Mouse (Mus musculus) left cerebral cortex, adult 11 months (tissue): ENCODE results near the gene Cma1.
A peak's percentile ranks its signal among the peaks of the same experiment; 100 is the strongest.
"Not testable (repeated sequence)": the region's sequence is repeated elsewhere in the genome, so short reads cannot be mapped to it uniquely, and the experiment has no call there.

Experiments
- DNase-seq: peaks from one replicate; pipeline ENCODE4 v3.0.0; 2022; ENCODE audit warnings: low spot score

The Cma1 gene

DNA sequence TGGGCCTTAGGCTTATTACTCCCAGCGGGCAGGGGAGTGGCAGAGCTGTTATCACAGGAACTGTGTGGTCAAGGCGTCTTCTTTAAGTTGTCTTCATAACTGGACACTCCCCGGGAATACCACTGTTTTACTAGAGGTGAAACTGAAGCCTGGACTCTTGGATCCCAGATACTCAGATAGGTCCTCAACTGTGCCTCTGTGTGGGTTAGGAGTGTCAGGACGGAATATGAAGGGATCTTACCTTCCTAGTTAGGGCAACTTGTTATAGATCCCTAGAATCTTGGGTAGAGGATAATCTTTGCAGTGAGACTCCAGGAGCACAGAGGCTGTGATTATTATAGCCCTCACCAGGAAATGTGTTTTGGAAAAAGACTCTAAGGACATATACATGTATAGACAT lies at the start of gene Cma1:
TSS of gene Cma1 (minus strand) at position 101 of the 400 bp plus-strand sequence.
- no peak for DNase-seq

DNA sequence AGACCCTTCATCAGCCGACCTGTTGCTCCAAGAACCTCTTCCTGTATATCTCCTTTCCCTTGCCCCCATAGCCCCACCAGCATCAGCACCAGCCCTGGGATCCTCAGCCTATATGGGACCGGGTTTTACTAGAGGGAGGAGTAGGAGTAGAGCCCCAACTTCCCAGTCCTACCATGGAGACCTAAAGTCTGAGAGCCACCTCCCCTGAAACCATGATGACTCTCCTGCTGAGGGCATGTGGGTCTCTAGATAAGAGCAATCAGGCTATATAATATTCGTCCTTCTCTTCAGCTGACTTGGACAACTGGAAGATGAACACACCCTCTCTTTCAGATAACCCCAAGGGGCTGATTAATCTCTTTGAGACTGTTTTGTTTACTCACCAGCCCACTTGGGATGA lies 43.0 kb upstream of the Cma1 start:
- DNase-seq: not testable (repeated sequence)

DNA sequence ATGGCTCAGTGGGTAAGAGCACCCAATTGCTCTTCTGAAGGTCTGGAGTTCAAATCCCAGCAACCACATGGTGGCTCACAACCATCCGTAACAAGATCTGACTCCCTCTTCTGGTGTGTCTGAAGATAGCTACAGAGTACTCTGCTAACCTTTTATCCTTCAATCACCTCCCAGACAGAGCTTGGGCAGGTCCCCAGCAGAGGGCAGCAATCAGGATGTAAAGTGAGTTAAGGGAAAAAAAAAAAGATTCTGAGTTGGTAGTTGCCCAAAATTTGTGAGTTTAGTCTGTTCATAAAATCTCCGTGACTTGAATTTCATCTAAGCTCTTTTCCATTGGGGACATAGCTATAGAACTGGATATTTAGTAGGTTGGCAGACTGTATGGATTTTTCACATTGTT lies 19.4 kb upstream of the Cma1 start:
- DNase-seq: not testable (repeated sequence)

DNA sequence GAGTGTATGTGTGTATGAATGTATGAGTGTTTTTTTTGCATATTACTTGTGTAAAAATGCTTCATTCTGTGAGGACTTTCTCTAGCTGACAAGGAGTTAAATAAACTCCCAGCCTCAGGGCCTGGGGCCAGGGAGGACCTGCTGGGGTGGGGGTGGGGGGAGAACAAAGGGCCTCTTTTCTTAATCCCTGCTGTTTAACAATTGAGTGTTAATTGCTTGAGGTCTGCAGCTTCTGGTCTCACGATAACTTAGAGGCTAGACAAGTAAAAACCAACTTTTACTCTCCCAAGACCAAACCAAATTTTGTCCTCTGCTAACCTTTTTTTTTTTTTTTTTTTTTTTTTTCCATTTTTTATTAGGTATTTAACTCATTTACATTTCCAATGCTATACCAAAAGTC lies 18.8 kb upstream of the Cma1 start:
- no peak for DNase-seq

DNA sequence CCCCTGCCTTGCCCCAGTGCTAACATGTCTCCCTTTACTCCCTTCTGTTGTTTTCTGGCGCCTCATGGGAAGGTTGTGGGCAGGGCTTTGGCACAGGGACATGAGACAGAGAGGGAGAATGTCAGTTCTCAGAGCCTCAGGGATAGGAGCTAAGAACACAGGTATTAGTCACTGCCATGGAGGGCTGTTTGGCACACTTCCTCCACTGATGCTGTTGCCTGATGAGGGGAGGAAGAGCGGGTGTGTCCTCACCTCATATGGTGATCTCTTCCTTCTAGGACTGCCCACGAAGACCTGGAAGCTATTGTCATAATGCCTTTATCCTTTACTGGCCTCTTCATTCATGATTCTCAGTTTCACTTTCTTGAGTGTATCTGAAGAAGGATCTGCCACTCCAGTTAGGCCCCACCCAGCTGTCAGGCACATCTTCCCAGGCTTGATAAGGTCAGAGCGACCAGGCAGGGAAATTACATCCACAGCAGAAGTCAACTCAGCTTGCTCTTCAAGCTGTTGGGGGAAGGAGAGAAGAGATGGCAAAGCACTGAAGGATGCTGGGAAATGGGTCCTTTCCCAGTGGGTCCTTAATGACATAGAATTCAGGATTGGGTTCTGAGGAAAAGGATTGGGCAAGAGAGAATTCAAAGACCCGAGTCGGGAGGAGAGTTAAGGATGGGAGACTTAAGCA lies 6.0 kb upstream of the Cma1 start, which contains the start of gene Cma2:
TSS of gene Cma2 (plus strand) at position 635 of the 685 bp plus-strand sequence.
- no peak for DNase-seq

DNA sequence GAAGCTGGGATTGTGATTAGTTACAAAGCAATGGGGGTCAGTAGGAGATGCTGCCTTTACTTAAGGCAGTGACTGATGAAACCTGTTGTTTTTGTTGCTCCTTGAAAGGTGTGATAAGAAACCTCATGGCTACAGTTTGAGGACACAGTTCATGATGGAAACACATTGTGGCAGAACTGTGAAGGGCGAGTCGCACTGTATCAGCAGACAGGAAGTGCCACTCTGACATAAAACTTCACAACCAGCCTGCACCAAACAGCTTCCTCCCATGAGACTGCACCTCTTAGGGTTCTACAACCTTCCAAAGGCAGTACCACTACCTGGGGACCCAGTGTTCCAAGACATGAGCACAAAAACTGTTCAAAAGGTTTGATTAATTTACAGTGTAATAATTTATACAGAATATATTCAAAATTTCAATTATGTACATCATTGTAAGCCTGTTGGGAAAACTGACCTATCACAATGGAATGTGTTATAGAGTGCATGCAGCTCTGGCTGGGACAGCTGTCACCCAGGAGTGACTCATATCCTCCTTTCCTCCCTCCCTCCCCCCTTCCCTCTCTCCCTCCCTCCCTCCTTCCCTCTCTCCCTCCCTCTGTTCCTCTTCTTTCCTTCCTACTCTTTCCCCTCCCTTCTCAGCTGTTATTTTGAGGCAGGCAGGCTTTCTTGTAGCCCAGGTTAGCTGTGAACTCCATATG lies 1.9 kb upstream of the Cma1 start:
- DNase-seq: no peak

DNA sequence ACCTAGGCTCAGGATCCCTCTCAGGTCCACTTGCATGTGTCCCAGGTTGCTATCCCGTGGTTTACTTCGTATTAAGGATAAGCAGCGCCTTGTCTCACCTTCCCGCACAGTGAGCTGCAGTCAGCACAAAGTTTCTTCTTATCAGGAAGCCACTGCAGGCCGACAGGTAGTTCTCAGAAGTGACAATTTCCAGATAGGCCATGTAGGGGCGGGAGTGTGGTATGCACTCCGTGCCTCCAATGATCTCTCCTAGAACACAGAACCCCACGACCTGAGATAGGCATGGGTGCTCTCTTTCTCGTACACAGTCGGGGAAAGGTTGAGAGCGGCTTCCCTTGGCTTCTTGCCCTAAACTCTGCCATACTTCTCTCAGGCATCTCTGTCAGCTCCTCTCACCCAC lies 874 bp downstream of the Cma1 start:
- no peak for DNase-seq

DNA sequence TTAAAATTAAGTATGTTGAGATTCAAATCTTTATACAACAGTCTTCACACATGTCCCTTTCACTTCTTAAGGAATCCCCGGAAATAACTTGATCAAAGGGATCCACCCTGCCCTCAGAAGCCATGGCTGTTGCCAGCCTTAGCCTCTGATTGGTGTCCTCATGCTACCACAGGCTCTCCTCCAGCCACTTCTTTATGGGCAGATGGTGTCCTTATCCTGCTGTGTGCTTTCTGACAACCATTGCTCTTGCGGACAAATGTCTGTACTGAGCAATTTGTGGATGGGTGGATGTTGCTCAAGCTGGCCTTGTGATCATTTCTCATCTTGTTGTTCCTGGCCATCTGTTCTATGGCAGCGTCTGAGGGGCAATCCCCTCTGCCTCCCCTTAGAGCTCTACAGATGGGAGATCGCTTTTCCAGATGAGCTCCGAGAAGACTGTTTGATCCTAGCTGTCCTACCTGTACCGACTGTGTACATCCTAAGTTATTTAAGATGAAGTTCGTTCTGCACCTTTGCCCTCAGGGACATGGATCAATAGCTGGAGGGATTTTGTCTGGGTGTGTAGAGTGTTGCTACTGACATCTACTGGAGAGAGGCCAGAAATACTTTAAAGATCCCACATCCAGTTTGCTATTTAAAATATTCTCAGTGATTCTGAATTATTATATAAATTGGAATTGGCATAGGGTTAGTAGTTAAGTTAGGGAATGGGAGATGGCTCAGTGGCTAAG lies 4.2 kb downstream of the Cma1 start:
- DNase-seq: no peak

DNA sequence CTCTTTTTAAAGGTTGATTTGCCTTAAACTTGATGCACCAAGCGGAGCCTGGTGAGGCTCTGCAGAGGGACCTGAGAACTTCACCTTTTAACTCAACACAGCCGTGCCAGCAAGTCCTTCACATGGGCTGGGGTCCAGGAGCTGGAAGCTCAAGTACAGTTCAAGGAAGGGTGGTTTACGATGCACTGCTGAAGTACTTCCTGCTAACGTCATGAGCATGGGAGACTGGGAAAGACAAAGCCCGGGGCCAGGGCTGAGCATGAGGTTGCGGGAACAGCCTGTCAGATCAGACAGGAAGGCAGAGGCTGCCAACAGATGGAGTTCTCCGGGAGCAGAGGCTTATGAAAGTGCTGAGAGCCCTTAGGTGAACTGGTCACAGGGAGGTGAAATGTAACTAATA lies 10.9 kb downstream of the Cma1 start:
- no peak for DNase-seq

DNA sequence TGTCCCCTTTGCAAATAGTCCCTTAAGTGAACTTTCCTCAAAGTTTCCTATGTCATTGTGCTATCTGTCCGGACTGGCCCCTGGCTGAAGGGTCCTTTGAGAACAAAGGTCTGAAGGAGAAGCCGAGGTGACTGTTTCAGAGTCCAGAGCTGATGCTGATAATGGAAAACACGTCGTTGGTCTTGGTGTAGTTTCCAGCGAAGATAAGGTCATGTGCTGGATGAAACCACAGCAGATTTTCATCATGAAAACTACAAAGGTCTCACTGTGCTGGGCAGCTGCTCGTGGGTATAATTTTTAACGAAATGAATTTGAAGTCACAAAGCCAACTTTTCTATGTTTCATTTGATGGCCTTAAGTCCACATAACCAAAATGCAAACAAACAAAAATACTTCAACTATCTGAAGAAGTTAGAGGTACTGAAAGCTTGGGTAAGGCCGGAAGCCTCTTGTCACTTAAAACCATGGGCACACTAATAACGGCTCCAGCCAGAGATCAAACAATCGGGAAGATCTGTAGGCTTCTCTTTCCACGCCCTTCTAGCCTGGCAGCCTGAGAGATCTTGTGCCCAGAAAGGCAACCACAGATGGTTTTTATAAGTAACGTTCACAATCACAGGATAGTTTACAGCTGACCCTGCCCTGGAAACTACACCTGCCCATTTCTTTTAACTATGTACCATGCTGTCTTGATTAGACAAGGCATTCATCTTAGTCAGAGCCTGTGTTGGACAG lies 15.0 kb downstream of the Cma1 start:
- no peak for DNase-seq

DNA sequence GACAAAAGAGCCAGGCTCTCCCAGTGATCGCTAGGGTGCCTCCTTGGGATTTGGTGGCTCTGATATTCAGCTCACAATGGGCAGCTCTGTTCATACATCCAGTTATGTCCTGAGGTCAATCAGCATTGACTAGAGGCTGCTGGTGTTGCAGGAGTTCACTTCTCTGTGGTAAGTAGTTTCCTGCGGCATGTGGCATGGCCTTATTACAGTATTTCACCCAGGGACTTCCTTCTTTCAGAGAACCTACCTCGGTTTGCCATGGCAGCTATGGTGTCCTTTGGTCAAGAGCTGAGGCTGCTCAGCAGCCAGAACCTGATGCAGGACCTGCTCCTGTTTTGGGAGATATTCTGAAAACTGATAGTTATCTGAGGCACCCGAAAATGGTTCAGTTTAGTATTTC lies 17.6 kb downstream of the Cma1 start:
- no peak for DNase-seq

DNA sequence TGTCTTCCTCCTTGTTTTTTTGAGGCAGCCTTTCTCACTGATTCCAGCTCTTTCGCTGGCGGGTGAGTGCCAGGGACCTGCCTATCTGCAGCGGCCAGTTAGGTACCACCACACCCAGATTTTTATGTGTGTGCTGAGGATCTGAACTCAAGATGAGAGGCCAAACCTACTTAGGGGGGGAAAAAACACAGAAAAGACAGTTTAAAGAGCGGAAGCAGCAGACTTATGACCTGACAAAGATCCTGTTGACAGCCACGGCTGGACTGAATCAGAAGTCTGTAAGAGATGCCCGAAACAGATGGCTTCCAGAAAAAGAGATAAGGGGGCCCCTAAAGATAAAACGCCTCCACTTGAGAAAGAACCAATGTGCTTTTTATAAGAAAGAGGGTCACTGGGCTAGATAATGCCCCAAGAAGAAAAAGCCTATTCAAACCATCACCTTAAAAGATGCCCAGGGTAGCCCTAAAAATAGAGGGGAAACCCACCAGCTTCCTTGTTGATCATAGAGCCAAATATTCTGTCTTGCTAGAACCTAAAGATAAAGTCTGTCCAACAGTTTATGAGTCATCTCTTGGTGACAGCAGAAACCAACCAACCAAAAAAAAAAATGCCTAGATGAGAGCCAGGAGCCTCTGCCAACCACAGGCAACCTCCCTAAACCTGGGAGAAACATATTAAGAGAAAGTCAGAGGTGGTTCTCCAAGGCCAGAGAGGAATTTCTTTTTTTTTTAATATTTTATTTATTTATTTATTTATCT lies 21.8 kb downstream of the Cma1 start:
- DNase-seq: no peak

DNA sequence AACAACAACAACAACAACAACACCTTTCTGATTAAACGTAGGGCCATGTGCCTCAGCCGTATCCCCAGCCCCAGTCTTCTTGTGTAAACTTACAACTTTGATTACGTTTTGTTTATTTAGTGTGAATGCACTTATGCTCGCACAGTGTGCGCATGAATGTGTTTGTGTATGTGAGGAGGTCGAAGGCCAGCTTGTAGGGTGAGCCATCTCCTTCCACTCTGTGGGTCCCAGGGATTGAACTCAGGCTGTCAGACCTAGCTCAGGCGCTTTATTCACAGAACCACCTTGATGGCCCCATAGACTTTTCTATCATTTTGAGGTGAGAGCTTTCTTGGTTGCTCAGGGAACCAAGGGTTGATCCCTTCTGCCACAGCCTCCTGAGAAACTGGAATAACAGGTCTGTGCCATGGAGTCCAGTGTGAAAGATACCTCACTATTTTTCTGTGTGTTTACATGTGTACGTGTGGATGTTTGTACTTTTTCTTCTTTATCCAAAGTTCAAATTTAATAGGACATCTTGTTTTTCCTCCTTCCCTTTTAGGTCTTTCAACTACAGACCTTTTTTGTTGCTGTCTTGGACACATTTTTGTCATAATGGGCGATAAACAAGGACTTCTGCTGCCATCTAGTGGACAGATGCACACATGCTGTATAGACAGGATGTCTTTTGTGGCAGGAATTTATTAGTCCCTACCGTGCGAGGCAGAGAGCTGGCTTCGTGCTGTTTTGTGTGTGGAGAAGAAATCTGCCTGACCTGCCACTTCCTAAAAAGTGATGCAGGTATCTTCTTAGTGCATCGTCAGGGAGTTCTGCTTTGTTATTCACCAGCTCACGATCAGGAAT lies 26.0 kb downstream of the Cma1 start:
- DNase-seq: peak; percentile 70

DNA sequence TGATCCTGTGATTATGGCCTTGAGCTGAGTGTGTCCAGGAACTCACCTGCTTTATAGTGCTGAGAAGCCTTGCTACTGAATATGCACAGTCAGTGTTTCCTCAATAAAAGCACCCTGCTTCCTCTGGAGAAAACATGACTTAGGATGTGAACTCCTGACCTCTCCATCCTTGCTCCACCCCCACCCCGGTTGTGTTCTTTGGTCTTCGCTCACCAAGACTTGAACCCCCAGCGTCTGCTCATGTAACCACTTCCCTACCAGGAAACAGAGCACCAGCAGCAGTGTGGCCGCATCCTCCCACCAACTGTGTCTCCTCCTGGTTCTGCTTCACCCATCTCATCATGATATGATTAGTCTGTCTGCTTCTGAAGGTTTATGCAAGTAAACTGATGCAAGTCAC lies 31.1 kb downstream of the Cma1 start:
- no peak for DNase-seq

DNA sequence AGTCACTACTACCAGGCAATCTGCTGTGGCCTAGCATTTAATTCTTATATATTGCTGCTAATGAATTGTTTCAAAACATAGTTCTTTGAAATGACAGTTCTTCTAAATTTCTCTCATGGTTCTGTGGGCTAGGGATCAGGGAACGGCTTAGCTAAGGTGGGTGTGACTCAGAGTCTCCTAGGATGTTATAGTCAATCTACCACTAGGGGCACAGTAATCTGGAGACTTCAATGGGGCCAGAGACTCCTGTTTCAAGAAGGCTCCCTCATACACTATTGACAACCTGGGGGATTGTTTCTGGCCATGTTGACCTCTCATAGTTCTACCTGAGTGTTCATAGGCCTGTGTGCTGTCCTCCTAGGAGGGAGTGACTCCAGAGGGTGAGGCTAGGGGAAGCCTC lies 39.0 kb downstream of the Cma1 start:
- DNase-seq: no peak

DNA sequence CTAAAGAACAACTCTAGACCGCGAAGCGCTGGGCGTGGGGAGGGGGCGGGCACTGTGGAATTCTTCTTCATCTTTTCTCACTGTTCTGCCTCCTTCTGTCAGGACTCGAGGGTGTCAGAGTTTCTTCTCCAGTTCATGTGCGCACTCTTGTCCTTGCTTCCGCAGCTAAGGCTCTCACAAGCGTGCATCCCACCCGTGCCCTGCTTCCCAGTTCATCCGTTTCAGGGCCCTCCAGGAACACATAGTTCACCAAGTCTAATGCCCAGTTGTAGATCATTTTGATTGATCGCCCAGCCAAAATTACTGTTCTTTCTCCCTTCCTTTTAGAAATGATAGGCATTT lies 44.1 kb downstream of the Cma1 start:
- no peak for DNase-seq

DNA sequence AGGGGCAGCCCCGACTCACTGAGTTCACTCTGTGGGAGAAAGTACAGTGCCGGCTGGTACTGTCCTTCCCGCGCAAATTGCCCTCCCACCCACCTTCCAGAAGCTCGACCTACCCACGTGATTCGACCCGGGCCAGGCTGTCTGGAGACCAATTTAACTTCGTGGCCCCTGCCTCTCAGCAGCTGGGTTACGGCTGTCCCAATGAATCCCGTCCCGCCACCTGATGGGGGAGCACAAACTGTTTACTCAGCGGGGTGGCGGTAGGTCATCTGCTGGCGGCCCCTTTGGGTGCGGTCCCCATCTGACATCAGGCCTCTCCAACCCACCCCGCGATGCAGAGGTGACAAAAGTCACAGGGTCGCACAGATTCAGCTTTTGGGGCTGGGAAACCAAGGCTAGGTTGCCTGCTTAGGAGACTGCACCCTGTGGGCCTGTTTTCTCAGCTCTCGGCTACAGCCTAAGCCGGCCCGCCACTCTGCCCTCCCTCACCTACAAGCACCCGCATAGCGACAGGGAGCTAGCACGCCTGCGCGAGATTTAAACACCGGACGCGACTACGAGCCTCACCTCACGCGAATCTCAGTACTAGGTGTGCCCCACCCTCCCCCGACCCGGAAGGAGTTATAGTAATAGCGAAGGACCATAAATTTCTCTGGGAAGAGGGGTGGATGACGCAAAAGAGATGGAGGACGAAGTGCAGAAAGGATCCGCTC lies 44.6 kb downstream of the Cma1 start, which contains the start of gene Sdr39u1:
TSS of gene Sdr39u1 (minus strand) at position 593 of the 713 bp plus-strand sequence.
- DNase-seq: peak; percentile 86

DNA sequence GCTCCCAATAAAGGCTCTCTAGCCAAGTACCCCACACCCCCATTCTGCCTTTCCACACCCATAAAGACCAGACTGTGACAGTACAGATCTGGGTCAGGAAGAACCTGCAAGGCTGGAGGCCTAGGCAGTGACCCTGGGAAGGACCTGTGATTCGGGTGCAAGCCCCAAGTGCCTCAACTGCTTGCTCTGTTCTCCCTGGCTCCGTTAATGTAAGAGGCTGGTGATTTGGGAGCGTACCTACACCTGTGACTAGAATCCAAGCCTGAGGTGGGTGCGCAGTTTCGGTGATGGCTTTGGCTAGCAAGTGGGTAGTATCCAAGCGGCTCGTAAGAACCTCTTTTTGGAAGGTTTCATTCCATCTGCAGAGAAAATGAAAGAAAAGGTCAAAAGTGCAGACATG lies 45.5 kb downstream of the Cma1 start:
- DNase-seq: no peak

DNA sequence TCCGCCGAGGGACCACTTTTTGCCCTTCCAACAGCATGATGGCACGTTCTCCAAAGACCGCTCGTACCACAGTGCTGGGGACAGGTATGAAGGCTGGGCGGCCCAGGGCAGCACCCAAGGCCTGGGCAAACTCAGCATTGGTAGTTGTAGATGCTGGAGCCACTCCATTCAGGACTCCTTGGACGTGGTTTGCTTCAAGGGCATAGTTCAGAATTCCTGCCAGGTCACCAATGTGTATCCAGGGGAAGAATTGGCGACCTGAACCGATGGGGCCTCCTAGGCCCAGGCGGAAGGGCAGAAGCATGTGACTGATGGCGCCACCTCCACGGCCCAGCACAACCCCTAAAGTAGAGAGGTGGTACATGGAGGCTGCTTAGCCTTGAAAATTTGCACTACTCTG lies 46.8 kb downstream of the Cma1 start:
- no peak for DNase-seq
